Mouse (Mus musculus): ENCODE measurements around the gene Neto2. TPM values are rescaled to one million over a fixed set of nuclear protein-coding genes. Genes with fewer than 3 reads are reported as not detected.

The Neto2 gene
- polyA plus RNA-seq, 1 experiment from 2014 or later = 0.47 TPM

- no peak overlapping the region for H3K9ac ChIP-seq (replicated peaks)
- H3K27me3 ChIP-seq (ENCODE audit: insufficient read depth, low read length) = no peaks in the 10 kb centered on the region
- no peaks in the 10 kb centered on the region for H3K9me3 ChIP-seq (ENCODE audit: low read length)
- no peak overlapping the region for H3K4me2 ChIP-seq (ENCODE audit: low read depth, low read length)
- no peaks in the 10 kb centered on the region for H3K36me3 ChIP-seq (replicated peaks; ENCODE audit: insufficient read depth, low read length)
- TF ChIP-seq CTCF (IDR thresholded peaks at IDR 0.05; ENCODE audit: low read depth) = no peak
- TF ChIP-seq EP300 (IDR thresholded peaks at IDR 0.05; ENCODE audit: low read depth) = no peak
- DNase-seq (peak; percentile 3), ATAC-seq (no peak)
- no peak overlapping the region for H3K4me3 ChIP-seq (ENCODE audit: low read depth, low read length)
- peaks cover 3% of the 10 kb centered on the region; the same call in 1 of the 2 replicates for H3K4me1 ChIP-seq (ENCODE audit: insufficient read depth)
- no peak overlapping the region for H3K27ac ChIP-seq (ENCODE audit: low read depth)
Observed at GRCm38 (mm10) chr8:85607804-85608203, 92.9 kb downstream of the Neto2 start.

GRCm38 (mm10) chr8:85606974-85607373, 93.8 kb downstream of the Neto2 start:
- WGBS (ENCODE audit: insufficient replicate concordance) = 67% methylated on average over 1 of the region's 1 CpGs
- H3K4me3 ChIP-seq (ENCODE audit: low read depth, low read length) = no peak overlapping the region
- H3K27ac ChIP-seq (ENCODE audit: low read depth) = no peak overlapping the region
- no peak overlapping the region for H3K9ac ChIP-seq (replicated peaks)
- TF ChIP-seq CTCF (IDR thresholded peaks at IDR 0.05; ENCODE audit: low read depth) (no peak), EP300 (IDR thresholded peaks at IDR 0.05; ENCODE audit: low read depth) (no peak)
- H3K27me3 ChIP-seq (ENCODE audit: insufficient read depth, low read length) = no peaks in the 10 kb centered on the region
- no peaks in the 10 kb centered on the region for H3K36me3 ChIP-seq (replicated peaks; ENCODE audit: insufficient read depth, low read length)
- no peak for DNase-seq
- no peak for ATAC-seq
- H3K4me2 ChIP-seq (ENCODE audit: low read depth, low read length) = no peak overlapping the region
- peaks cover 3% of the 10 kb centered on the region; the same call in 1 of the 2 replicates for H3K4me1 ChIP-seq (ENCODE audit: insufficient read depth)
- H3K9me3 ChIP-seq (ENCODE audit: low read length) = no peaks in the 10 kb centered on the region

GRCm38 (mm10) chr8:85606561-85606960, 94.2 kb downstream of the Neto2 start:
- H3K4me2 ChIP-seq (ENCODE audit: low read depth, low read length) = no peak overlapping the region
- no peak overlapping the region for H3K4me3 ChIP-seq (ENCODE audit: low read depth, low read length)
- DNase-seq (no peak), ATAC-seq (no peak)
- WGBS (ENCODE audit: insufficient replicate concordance) = 71% methylated on average over 3 of the region's 3 CpGs
- no peak overlapping the region for H3K27ac ChIP-seq (ENCODE audit: low read depth)
- H3K4me1 ChIP-seq (ENCODE audit: insufficient read depth) = peaks cover 3% of the 10 kb centered on the region; the same call in 1 of the 2 replicates
- no peaks in the 10 kb centered on the region for H3K9me3 ChIP-seq (ENCODE audit: low read length)
- no peaks in the 10 kb centered on the region for H3K27me3 ChIP-seq (ENCODE audit: insufficient read depth, low read length)
- no peak overlapping the region for H3K9ac ChIP-seq (replicated peaks)
- no peaks in the 10 kb centered on the region for H3K36me3 ChIP-seq (replicated peaks; ENCODE audit: insufficient read depth, low read length)
- TF ChIP-seq CTCF (IDR thresholded peaks at IDR 0.05; ENCODE audit: low read depth) = no peak
- TF ChIP-seq EP300 (IDR thresholded peaks at IDR 0.05; ENCODE audit: low read depth) = no peak

GRCm38 (mm10) chr8:85604201-85604600, 96.5 kb downstream of the Neto2 start:
- Histone ChIP-seq H3K4me2 (ENCODE audit: low read depth, low read length) (no peak overlapping the region), H3K4me1 (ENCODE audit: insufficient read depth) (peaks cover 3% of the 10 kb centered on the region; the same call in 1 of the 2 replicates), H3K4me3 (ENCODE audit: low read depth, low read length) (no peak overlapping the region), H3K27me3 (ENCODE audit: insufficient read depth, low read length) (no peaks in the 10 kb centered on the region), H3K9me3 (ENCODE audit: low read length) (no peaks in the 10 kb centered on the region), H3K27ac (ENCODE audit: low read depth) (peak overlapping the region; percentile 55), H3K36me3 (replicated peaks; ENCODE audit: insufficient read depth, low read length) (no peaks in the 10 kb centered on the region), H3K9ac (replicated peaks) (no peak overlapping the region)
- TF ChIP-seq EP300 (IDR thresholded peaks at IDR 0.05; ENCODE audit: low read depth) (no peak), CTCF (IDR thresholded peaks at IDR 0.05; ENCODE audit: low read depth) (no peak)
- DNase-seq (peak; percentile 32), ATAC-seq (peak; percentile 67)
- 54% methylated on average over 4 of the region's 4 CpGs for WGBS (ENCODE audit: insufficient replicate concordance)

GRCm38 (mm10) chr8:85603203-85603895, 97.4 kb downstream of the Neto2 start:
- Histone ChIP-seq H3K27me3 (ENCODE audit: insufficient read depth, low read length) (no peaks in the 10 kb centered on the region), H3K9me3 (ENCODE audit: low read length) (no peaks in the 10 kb centered on the region), H3K4me2 (ENCODE audit: low read depth, low read length) (no peak overlapping the region), H3K36me3 (replicated peaks; ENCODE audit: insufficient read depth, low read length) (no peaks in the 10 kb centered on the region), H3K9ac (replicated peaks) (no peak overlapping the region), H3K4me1 (ENCODE audit: insufficient read depth) (peaks cover 3% of the 10 kb centered on the region; the same call in 1 of the 2 replicates), H3K4me3 (ENCODE audit: low read depth, low read length) (no peak overlapping the region), H3K27ac (ENCODE audit: low read depth) (peak overlapping the region; percentile 48)
- DNase-seq (peak; percentile 61), ATAC-seq (no peak)
- TF ChIP-seq EP300 (IDR thresholded peaks at IDR 0.05; ENCODE audit: low read depth) = no peak
- peak; percentile 71 for TF ChIP-seq CTCF (IDR thresholded peaks at IDR 0.05; ENCODE audit: low read depth)
- 32% methylated on average over 8 of the region's 8 CpGs for WGBS (ENCODE audit: insufficient replicate concordance)

GRCm38 (mm10) chr8:85602737-85603136, 98.0 kb downstream of the Neto2 start:
- TF ChIP-seq CTCF (IDR thresholded peaks at IDR 0.05; ENCODE audit: low read depth) (no peak), EP300 (IDR thresholded peaks at IDR 0.05; ENCODE audit: low read depth) (no peak)
- no peak for DNase-seq
- ATAC-seq = no peak
- H3K9me3 ChIP-seq (ENCODE audit: low read length) = no peaks in the 10 kb centered on the region
- H3K4me3 ChIP-seq (ENCODE audit: low read depth, low read length) = no peak overlapping the region
- H3K9ac ChIP-seq (replicated peaks) = no peak overlapping the region
- no peak overlapping the region for H3K4me2 ChIP-seq (ENCODE audit: low read depth, low read length)
- H3K27me3 ChIP-seq (ENCODE audit: insufficient read depth, low read length) = no peaks in the 10 kb centered on the region
- 73% methylated on average over 4 of the region's 4 CpGs for WGBS (ENCODE audit: insufficient replicate concordance)
- H3K27ac ChIP-seq (ENCODE audit: low read depth) = no peak overlapping the region
- H3K4me1 ChIP-seq (ENCODE audit: insufficient read depth) = peaks cover 3% of the 10 kb centered on the region; the same call in 1 of the 2 replicates
- H3K36me3 ChIP-seq (replicated peaks; ENCODE audit: insufficient read depth, low read length) = no peaks in the 10 kb centered on the region
